ENCODE assay signal across 13 mouse cellular contexts in the genomic region with DNA sequence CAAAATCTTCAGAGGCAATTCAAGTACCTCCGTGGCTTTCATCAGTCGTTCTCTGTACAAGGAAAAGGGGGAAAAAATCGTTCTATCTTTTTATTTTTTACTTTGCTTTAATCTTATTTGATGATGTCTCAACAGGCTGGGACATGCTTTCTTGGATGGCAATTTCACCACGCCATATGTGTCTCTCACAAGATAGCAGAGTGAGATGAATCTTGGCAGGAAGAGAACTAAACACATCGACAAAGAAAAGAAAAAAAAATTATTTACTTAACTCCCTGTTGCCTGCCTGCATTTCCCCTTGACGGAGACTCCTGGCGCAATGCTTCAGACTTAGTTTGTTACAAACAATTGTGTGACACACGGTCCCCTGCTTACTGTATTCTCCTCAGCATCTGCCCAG.
"Had no signal": no experiment of that assay in that cellular context is flagged by ENCODE, and none has a peak within 500 bp of the region (broad histone marks: within the 10 kb centered on the region; RNA-seq: fewer than 3 reads in every experiment).

No protein-coding gene starts in this region.

- H3K4me1 ChIP-seq: liver, embryonic 15.5 days; megakaryocyte, embryonic 14.5 days had no signal

- H3K9me3 ChIP-seq: limb, embryonic 10.5 days; liver, embryonic 15.5 days had no signal

- DNase-seq: kidney, adult 8-10 months; kidney, postnatal 25 days; lung, postnatal 10 days; thymus, postnatal 4 days had no signal

- H3K36me3 ChIP-seq: limb, embryonic 10.5 days; liver, embryonic 15.5 days had no signal

- ATAC-seq: intestine, embryonic 16.5 days had no signal

- H3K4me2 ChIP-seq: liver, embryonic 11.5 days; liver, embryonic 15.5 days; midbrain, embryonic 11.5 days had no signal

- H3K27ac ChIP-seq: left cerebral cortex, adult 2 months; limb, embryonic 10.5 days; liver, embryonic 15.5 days; macrophage; stomach, postnatal 0 days had no signal

- H3K9ac ChIP-seq: liver, embryonic 15.5 days had no signal

- H3K4me3 ChIP-seq: left cerebral cortex, adult 2 months; limb, embryonic 10.5 days; liver, embryonic 15.5 days; megakaryocyte, embryonic 14.5 days had no signal

- H3K27me3 ChIP-seq: megakaryocyte, embryonic 14.5 days had no signal
